Mouse (Mus musculus): ENCODE data around the gene Nfkb1. TPM values are rescaled to one million over a fixed set of nuclear protein-coding genes. Genes with fewer than 3 reads are reported as not detected.
A peak's percentile ranks its signal among the peaks of the same experiment; 100 is the strongest.

The Nfkb1 gene
- polyA plus RNA-seq (2014; fragmentation: Nextera tagmentation; extraction: Ambion mirVana), result 13.5 and 15.3 TPM in 2 replicates

- DNase-seq (ENCODE audit: low spot score) (peak; percentile 60), ATAC-seq (ENCODE audit: insufficient read depth, low FRiP score, low TSS enrichment) (peak; percentile 85)
- peaks cover 10% of the 10 kb centered on the region; the same call in 1 of the 2 replicates for H3K4me1 ChIP-seq (ENCODE audit: control insufficient read depth, insufficient read depth, low read length)
- peak within 1 kb of the TSS; percentile 92 for H3K27ac ChIP-seq (ENCODE audit: low read depth, low read length)
- WGBS, result under 1% methylated on average over 60 of the region's 102 CpGs
- no peaks in the 10 kb centered on the region for H3K27me3 ChIP-seq (ENCODE audit: control insufficient read depth, insufficient read depth, low read length)
- H3K4me2 ChIP-seq (ENCODE audit: low read depth), result peak within 1 kb of the TSS; percentile 76
- H3K9ac ChIP-seq (ENCODE audit: low read length), result peak within 1 kb of the TSS; percentile 97
- peak within 1 kb of the TSS; percentile 86 for H3K4me3 ChIP-seq (ENCODE audit: low read depth, low read length)
- 0 out of 2 replicates have a peak, but pooled peaks cover 2% of the 10 kb centered on the region for H3K36me3 ChIP-seq (ENCODE audit: control insufficient read depth, insufficient read depth, low read length)
- no peaks in the 10 kb centered on the region for H3K9me3 ChIP-seq (ENCODE audit: control insufficient read depth, low read length)
Measured at GRCm38 (mm10) chr3:135691191-135692131, at the start of gene Nfkb1. Nfkb1 (minus strand) TSS chr3:135691547.

- no peaks in the 10 kb centered on the region for H3K4me1 ChIP-seq (ENCODE audit: control insufficient read depth, insufficient read depth, low read length)
- H3K27me3 ChIP-seq (ENCODE audit: control insufficient read depth, insufficient read depth, low read length), result no peaks in the 10 kb centered on the region
- H3K4me2 ChIP-seq (ENCODE audit: low read depth), result no peak overlapping the region
- H3K9ac ChIP-seq (ENCODE audit: low read length), result no peak overlapping the region
- H3K36me3 ChIP-seq (ENCODE audit: control insufficient read depth, insufficient read depth, low read length), result no peaks in the 10 kb centered on the region
- no peaks in the 10 kb centered on the region for H3K9me3 ChIP-seq (ENCODE audit: control insufficient read depth, low read length)
- ATAC-seq (ENCODE audit: insufficient read depth, low FRiP score, low TSS enrichment) (no peak), DNase-seq (ENCODE audit: low spot score) (no peak)
- no peak overlapping the region for H3K27ac ChIP-seq (ENCODE audit: low read depth, low read length)
- WGBS, result 90% methylated on average over 8 of the region's 8 CpGs
- no peak overlapping the region for H3K4me3 ChIP-seq (ENCODE audit: low read depth, low read length)
Measured at GRCm38 (mm10) chr3:135740711-135741110, 49.4 kb upstream of the Nfkb1 start.

- Histone ChIP-seq H3K9ac (ENCODE audit: low read length) (no peak overlapping the region), H3K27me3 (ENCODE audit: control insufficient read depth, insufficient read depth, low read length) (no peaks in the 10 kb centered on the region), H3K36me3 (ENCODE audit: control insufficient read depth, insufficient read depth, low read length) (no peaks in the 10 kb centered on the region), H3K4me3 (ENCODE audit: low read depth, low read length) (no peak overlapping the region), H3K27ac (ENCODE audit: low read depth, low read length) (no peak overlapping the region), H3K4me2 (ENCODE audit: low read depth) (no peak overlapping the region), H3K9me3 (ENCODE audit: control insufficient read depth, low read length) (no peaks in the 10 kb centered on the region), H3K4me1 (ENCODE audit: control insufficient read depth, insufficient read depth, low read length) (no peaks in the 10 kb centered on the region)
- no peak for DNase-seq (ENCODE audit: low spot score)
- WGBS, result 71% methylated on average over 1 of the region's 1 CpGs
- no peak for ATAC-seq (ENCODE audit: insufficient read depth, low FRiP score, low TSS enrichment)
Measured at GRCm38 (mm10) chr3:135734736-135735135, 43.4 kb upstream of the Nfkb1 start.

GRCm38 (mm10) chr3:135732747-135733445 is 41.5 kb upstream of the Nfkb1 start:
- 94% methylated on average over 10 of the region's 10 CpGs for WGBS
- no peak for ATAC-seq (ENCODE audit: insufficient read depth, low FRiP score, low TSS enrichment)
- no peak overlapping the region for H3K9ac ChIP-seq (ENCODE audit: low read length)
- H3K4me3 ChIP-seq (ENCODE audit: low read depth, low read length), result no peak overlapping the region
- no peaks in the 10 kb centered on the region for H3K27me3 ChIP-seq (ENCODE audit: control insufficient read depth, insufficient read depth, low read length)
- DNase-seq (ENCODE audit: low spot score), result no peak
- H3K9me3 ChIP-seq (ENCODE audit: control insufficient read depth, low read length), result no peaks in the 10 kb centered on the region
- H3K4me1 ChIP-seq (ENCODE audit: control insufficient read depth, insufficient read depth, low read length), result no peaks in the 10 kb centered on the region
- H3K36me3 ChIP-seq (ENCODE audit: control insufficient read depth, insufficient read depth, low read length), result no peaks in the 10 kb centered on the region
- H3K27ac ChIP-seq (ENCODE audit: low read depth, low read length), result no peak overlapping the region
- H3K4me2 ChIP-seq (ENCODE audit: low read depth), result no peak overlapping the region

- H3K4me1 ChIP-seq (ENCODE audit: control insufficient read depth, insufficient read depth, low read length), result no peaks in the 10 kb centered on the region
- H3K9me3 ChIP-seq (ENCODE audit: control insufficient read depth, low read length), result no peaks in the 10 kb centered on the region
- ATAC-seq (ENCODE audit: insufficient read depth, low FRiP score, low TSS enrichment), result peak; percentile 78
- H3K4me3 ChIP-seq (ENCODE audit: low read depth, low read length), result no peak overlapping the region
- no peak overlapping the region for H3K9ac ChIP-seq (ENCODE audit: low read length)
- no peak overlapping the region for H3K27ac ChIP-seq (ENCODE audit: low read depth, low read length)
- DNase-seq (ENCODE audit: low spot score), result peak; percentile 87
- no peak overlapping the region for H3K4me2 ChIP-seq (ENCODE audit: low read depth)
- H3K36me3 ChIP-seq (ENCODE audit: control insufficient read depth, insufficient read depth, low read length), result no peaks in the 10 kb centered on the region
- WGBS, result 44% methylated on average over 17 of the region's 17 CpGs
- no peaks in the 10 kb centered on the region for H3K27me3 ChIP-seq (ENCODE audit: control insufficient read depth, insufficient read depth, low read length)
Measured at GRCm38 (mm10) chr3:135731292-135732047, 40.1 kb upstream of the Nfkb1 start.

- Histone ChIP-seq H3K4me2 (ENCODE audit: low read depth) (no peak overlapping the region), H3K27ac (ENCODE audit: low read depth, low read length) (no peak overlapping the region), H3K36me3 (ENCODE audit: control insufficient read depth, insufficient read depth, low read length) (no peaks in the 10 kb centered on the region), H3K27me3 (ENCODE audit: control insufficient read depth, insufficient read depth, low read length) (no peaks in the 10 kb centered on the region), H3K4me1 (ENCODE audit: control insufficient read depth, insufficient read depth, low read length) (no peaks in the 10 kb centered on the region), H3K9ac (ENCODE audit: low read length) (no peak overlapping the region), H3K4me3 (ENCODE audit: low read depth, low read length) (no peak overlapping the region), H3K9me3 (ENCODE audit: control insufficient read depth, low read length) (no peaks in the 10 kb centered on the region)
- WGBS, result 64% methylated on average over 9 of the region's 9 CpGs
- DNase-seq (ENCODE audit: low spot score) (peak; percentile 13), ATAC-seq (ENCODE audit: insufficient read depth, low FRiP score, low TSS enrichment) (peak; percentile 59)
Measured at GRCm38 (mm10) chr3:135730790-135731189, 39.4 kb upstream of the Nfkb1 start.

GRCm38 (mm10) chr3:135729575-135729974 is 38.2 kb upstream of the Nfkb1 start:
- WGBS, result 87% methylated on average over 5 of the region's 5 CpGs
- Histone ChIP-seq H3K4me2 (ENCODE audit: low read depth) (no peak overlapping the region), H3K27me3 (ENCODE audit: control insufficient read depth, insufficient read depth, low read length) (no peaks in the 10 kb centered on the region), H3K27ac (ENCODE audit: low read depth, low read length) (no peak overlapping the region), H3K9ac (ENCODE audit: low read length) (no peak overlapping the region), H3K9me3 (ENCODE audit: control insufficient read depth, low read length) (no peaks in the 10 kb centered on the region), H3K4me1 (ENCODE audit: control insufficient read depth, insufficient read depth, low read length) (no peaks in the 10 kb centered on the region), H3K36me3 (ENCODE audit: control insufficient read depth, insufficient read depth, low read length) (no peaks in the 10 kb centered on the region), H3K4me3 (ENCODE audit: low read depth, low read length) (no peak overlapping the region)
- ATAC-seq (ENCODE audit: insufficient read depth, low FRiP score, low TSS enrichment) (no peak), DNase-seq (ENCODE audit: low spot score) (no peak)

GRCm38 (mm10) chr3:135728900-135729299 is 37.6 kb upstream of the Nfkb1 start:
- 81% methylated on average over 6 of the region's 6 CpGs for WGBS
- ATAC-seq (ENCODE audit: insufficient read depth, low FRiP score, low TSS enrichment), result no peak
- H3K4me1 ChIP-seq (ENCODE audit: control insufficient read depth, insufficient read depth, low read length), result no peaks in the 10 kb centered on the region

More at GRCm38 (mm10) chr3:135728900-135729299, 37.6 kb upstream of the Nfkb1 start:
- Histone ChIP-seq H3K27ac (ENCODE audit: low read depth, low read length) (no peak overlapping the region), H3K9ac (ENCODE audit: low read length) (no peak overlapping the region), H3K27me3 (ENCODE audit: control insufficient read depth, insufficient read depth, low read length) (no peaks in the 10 kb centered on the region), H3K36me3 (ENCODE audit: control insufficient read depth, insufficient read depth, low read length) (no peaks in the 10 kb centered on the region), H3K4me2 (ENCODE audit: low read depth) (no peak overlapping the region), H3K4me3 (ENCODE audit: low read depth, low read length) (no peak overlapping the region), H3K9me3 (ENCODE audit: control insufficient read depth, low read length) (no peaks in the 10 kb centered on the region)
- no peak for DNase-seq (ENCODE audit: low spot score)

Measured in neural tube, embryonic 11.5 days (tissue).